Mouse (Mus musculus): ENCODE data around the gene Sirt7. TPM values are rescaled to one million over a fixed set of nuclear protein-coding genes. Genes with fewer than 3 reads are reported as not detected.

Gene Sirt7
- total RNA-seq, 4 experiments from 2014 or later = 2.6 to 4.5 (median 3.8) TPM

DNA sequence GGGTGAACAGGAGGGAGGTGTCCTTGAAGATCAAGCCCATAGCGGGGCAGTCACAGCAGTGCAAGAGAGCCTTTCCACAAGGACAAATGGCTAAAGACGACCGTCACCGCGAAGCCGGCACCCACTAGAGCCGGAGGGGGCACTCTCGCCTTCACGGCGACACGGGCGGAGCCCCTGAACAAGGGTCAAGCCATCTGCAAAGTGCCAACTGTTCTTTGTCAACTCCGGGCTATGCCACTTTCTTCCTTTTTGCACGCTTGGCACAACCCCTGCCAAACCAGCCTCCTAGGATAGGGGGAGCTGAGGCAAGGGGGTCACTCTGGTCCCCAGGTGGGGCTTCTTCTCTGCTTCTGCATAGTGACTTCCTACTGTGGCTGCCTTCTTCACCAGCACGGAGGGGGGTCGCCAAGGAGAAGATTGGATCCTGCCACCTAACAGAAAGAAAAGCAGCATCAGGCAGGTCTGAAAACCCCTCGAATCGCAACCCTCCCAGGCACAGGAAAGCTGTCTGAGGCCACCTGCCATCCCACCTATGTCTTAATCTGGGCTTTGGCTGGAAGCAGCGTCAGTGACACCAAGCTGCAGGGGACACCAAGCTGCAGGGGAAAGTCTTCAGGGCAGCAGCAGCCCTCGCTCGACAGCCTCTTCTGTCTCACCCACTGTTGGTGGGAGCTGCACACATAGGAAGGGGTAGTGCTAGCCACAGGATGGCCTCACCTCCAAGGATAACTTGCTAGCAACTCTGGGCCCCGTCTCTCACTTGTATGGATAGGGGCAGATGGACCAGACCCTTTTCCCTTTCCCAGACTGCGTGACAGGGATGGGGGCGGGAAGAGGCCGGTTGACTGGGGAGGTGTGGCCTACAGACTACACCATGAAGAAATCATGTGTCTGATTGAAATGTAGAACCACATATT, 6.2 kb downstream of the Sirt7 start:
- no peak for DNase-seq (ENCODE audit: low spot score in 2 of 2)

DNA sequence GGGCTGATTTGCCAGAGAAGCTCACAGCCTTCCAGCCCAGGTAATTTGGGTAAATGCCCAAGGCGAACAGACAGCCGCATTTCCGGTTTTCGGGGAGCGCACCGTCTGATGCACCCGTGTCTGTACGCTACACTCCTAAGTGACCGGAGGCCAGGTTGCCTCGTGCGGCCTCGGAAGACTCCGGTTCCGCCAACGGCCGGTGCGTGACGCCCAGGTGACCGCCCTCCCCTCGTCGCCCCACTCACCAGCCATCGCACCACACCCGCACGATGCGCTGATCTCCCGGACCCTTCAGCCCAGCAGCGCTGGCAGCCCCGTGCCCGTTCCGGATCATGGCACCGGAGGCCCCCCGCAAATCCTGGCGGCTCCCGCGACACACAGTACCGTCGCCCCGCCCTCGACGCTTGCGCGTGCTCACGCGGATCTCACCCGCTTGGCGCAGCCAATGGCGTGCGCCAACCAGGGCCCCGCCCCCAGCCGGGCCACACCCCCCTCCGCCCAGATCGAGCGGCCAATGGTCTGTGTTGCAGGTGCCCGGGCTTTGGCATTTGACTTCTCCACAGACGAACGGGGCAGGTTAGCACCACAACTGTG, 7.4 kb downstream of the Sirt7 start, which contains the start of gene Pcyt2:
Pcyt2 (minus strand) TSS at position 418 of the 594 bp plus-strand sequence.
- peak; percentile 89 to 93 for DNase-seq (ENCODE audit: low spot score in 2 of 2)

DNA sequence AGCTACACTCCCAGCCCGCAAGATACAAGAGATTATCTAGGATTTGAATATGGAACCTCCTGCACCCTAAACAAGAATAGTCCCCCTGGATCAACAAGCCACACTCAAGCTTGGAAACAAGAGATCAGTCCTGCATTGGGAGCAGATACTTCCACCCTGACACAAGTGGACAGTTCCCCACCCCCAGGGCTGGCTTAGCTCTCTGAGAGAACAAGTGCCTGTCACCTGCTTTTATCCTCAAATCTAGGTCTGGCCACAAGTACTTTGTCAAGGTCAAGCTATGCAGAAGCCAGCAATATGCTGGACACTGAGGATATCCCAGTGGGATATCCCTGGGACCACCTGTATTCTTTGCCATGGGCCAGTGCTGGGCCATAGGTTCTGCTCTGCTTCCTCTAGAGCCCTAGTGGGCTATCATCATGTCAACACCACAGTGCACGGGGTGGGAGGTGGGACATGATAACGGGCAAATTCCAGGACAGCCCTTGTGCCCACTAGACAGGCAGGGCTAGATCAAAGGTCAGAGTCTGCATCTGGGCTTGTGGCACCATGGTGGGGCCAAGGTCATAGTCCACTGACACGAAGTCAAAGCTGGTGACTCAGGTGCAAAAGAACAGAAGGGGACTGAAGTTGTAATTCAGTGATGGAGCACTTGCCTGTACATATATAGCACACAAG, 8.3 kb downstream of the Sirt7 start:
- no peak for DNase-seq (ENCODE audit: low spot score in 2 of 2)

DNA sequence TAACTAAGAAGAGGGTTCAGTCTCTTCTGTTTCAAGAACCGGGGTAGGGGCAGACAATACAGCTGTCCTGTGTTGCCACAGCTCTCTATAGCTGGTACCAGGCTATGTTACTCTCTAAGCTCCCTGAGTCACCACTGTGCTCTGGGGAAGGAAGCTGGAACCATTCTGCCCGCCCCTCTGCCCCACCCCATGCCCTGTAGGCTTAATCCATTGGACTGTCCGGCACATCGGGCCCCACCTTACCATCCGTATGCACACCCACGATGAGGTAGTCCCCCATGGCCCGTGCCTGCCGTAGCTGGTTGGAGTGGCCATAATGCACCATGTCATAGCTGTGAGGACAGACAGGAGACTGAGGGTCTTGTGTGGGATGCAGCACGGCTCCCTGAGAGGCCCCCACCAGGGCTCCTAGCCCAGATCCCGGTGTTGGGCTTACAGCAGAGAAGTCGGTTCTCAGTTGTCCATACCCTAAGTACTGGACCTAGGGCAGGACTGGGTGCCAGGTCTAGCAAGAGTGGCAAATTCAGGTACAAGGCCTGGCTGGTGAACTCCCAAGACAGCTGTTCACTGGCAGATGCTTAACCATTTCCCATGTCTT, 9.3 kb downstream of the Sirt7 start:
- no peak for DNase-seq (ENCODE audit: low spot score in 2 of 2)

DNA sequence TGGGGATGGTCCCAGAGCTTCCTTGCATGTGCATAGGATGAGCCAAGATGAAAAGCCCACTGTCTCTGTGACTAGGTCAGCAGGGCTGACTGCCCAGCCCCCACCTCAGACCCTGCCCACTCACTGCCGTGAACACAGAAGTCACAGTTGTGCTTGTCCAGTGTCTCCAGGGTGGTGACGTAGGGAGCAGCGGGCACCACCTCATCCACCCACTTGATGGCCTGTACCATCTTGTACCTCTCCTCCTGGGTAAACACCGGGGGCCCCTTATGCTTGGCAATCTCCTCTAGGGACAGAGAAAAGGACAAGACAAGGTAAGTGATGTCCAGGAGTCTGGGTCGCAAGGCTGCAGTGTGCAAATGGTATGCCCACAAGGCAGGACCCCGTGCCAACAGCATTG, 9.9 kb downstream of the Sirt7 start:
- DNase-seq (ENCODE audit: low spot score in 2 of 2) = no peak

DNA sequence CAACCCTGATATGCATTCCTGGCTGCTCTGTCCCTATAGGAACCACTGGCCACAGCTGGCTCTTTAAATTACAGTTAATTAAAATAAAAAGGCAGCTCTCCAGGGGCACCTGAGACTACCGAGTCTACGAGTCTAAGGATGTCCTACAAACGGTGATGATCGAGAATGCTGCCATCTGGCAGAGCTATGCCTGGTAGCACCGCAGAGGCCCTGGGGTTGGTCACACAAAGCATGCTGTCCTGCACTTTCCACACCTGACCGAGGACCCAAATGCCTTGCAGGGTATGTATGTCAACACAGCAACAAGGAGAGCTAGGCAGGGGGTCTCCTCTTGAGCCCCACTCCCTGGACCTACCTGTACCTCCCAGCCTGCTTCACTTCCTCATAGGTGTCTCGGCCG, 11.1 kb downstream of the Sirt7 start:
- DNase-seq (ENCODE audit: low spot score in 2 of 2) = no peak

DNA sequence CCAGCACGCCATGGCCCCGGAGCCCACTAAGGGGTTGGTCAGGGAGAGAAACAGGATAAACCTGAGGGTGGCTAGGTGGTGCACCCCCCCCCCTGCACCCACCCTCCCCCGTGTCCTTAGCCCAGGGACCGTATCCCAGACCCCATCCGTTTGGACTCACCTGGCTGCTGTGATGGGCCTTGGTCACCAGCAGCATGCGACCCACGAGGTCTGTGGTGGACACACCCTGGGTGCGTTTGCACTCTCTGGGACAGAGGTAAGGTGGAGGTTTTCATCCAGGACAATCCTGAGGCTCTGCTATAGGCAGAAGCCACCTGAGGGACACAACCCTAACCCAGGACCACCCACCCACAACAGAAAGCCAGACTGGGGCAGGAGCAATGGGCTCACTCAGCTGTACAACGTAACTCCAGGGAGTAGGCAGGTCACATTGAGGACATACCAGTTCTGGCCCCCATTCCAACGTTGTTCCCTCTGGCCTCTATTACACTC, 11.5 kb downstream of the Sirt7 start:
- DNase-seq (ENCODE audit: low spot score in 2 of 2) = no peak

DNA sequence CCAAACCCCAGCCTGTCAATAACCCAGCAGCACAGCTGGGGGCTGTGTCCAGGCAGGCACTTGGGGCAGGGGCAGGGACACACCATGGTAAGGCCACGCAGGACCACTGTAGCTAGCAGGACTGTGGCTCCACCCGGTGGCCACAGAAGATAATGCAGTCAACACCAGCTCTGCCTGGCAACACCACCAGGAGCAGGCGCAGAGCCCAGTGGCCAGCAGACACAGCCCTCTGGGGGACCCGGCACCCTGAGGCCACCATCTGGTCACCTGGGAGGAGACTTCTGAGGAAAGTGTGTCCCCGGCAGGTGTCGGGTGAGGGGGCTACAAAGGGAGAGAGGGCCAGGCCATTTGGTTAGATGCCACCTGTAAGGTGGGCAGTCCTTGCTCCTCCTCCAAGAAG, 12.3 kb downstream of the Sirt7 start:
- DNase-seq (ENCODE audit: low spot score in 2 of 2) = peak; percentile 72 to 77

DNA sequence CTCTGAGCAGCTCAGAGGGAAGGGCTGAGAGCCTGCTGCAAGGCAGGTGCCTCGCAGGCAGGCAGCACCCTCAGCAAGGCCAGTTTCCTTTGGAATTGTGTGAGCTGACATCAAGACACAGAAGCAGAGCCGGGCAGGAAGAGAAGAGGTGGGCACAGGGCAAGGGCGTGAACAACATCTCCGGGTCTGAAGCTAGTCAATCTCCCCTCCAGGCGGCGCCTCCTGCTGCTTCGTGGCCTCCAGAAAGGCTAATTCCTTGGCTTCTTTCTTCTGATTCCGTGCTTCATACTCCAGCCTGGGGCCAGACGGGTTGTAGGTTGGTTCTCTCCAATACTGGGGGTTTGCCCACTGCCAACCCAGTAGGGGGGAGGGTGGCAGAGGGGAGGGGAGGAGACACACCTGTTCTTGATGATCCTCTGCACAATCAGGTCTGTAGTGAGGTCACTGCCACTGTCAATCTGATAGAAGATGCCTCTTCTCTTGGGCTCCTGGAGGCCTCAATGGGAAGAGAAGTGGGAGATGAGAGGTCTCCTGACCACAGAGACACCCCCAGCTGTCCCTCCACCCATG, 14.5 kb downstream of the Sirt7 start:
- no peak for DNase-seq (ENCODE audit: low spot score in 2 of 2)

DNA sequence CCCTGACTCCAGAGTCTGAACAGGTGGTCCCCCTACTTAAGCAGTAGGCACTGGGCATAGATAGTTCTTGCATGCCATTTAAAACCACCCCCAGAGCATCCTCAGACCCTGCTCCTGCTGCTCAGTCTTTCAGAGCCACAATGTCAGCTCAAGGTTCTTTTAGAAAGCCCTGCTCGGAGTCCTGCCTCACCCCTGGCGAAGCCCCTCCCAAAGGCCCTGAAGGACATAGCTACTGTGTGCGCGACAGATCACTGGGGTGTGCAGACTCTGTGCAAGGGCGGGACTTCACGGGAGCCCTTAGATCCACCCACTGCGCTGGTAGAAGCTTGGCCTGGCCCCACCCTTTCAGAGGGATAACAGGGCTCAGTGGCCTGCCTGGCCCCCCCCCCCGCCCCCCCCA, 15.8 kb downstream of the Sirt7 start:
- DNase-seq (ENCODE audit: low spot score in 2 of 2) = no peak

DNA sequence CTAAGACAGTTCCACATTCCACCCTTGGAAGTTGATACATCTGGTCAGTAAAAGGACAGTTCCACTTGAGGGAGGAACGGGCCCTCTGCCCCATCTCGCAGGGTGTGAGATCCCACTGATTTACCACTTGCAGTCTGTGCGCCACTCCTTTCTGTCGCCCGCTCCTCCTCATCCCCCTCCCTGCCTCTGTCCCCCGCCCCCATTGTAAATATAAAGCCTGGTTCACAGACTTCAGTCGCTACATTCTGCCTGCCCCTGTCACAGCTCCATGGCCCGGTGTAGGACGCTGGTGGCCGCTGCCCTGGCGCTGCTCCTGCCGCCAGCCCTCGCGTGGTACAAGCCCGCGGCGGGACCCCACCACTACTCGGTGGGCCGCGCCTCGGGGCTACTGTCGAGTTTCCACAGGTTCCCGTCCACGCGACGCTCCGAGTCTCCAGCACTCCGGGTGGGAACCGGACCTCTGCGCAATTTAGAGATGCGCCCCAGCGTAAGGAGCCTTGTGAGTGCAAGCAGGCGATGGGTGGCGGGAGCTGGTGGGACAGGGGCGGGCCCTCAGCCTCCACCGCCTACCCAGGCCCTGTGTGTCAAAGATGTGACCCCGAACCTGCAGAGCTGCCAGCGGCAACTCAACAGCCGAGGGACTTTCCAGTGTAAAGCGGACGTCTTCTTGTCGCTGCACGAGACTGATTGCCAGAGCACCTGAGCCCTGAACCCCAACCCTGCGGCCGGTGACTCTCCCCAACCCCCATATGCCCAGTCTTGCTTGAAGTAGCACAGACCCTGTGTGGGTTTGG, 16.6 kb downstream of the Sirt7 start, which contains the start of gene Npb:
Npb (plus strand) TSS at position 237 of the 794 bp plus-strand sequence.
- DNase-seq (ENCODE audit: low spot score in 2 of 2) = no peak

DNA sequence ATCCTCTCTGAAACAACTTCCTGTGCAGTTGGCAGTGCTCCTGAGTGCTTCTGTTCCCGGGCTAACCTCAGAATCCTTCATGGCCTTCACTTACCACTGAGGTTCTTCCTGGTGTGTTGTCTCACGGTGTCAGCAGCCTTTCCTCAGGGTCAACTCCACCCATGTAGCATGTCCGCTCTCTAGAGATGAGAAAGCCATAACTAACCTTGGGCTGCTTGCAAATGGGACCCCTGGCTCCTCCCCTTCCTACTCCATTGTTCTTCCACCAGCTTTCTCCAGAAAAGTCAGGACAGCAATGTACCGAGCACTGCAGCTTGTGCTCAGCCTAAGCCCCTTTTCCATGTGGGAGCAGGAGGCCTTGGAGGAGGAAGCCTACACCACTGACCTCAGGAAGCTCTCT, 18.3 kb downstream of the Sirt7 start:
- no peak for DNase-seq (ENCODE audit: low spot score in 2 of 2)

DNA sequence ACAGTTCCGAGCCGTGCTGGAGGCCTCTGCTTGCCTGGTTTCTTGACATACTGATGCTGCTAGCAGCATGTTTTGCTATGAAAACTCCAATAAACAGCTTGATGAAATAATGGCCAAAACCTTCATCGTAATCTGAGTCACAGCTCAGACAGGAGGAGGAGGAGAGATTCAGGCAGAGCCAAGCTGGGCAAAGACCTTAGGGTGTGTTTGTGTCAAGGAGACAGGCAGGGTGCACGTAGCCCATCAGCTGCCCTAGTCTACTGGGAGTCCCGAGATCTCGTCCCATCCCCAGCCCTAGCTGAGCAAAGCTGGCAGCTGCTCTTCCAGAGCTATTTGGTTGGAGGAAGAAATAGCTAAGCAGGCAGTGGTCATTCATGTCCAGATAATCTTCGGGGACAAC, 19.4 kb downstream of the Sirt7 start:
- DNase-seq (ENCODE audit: low spot score in 2 of 2) = no peak

DNA sequence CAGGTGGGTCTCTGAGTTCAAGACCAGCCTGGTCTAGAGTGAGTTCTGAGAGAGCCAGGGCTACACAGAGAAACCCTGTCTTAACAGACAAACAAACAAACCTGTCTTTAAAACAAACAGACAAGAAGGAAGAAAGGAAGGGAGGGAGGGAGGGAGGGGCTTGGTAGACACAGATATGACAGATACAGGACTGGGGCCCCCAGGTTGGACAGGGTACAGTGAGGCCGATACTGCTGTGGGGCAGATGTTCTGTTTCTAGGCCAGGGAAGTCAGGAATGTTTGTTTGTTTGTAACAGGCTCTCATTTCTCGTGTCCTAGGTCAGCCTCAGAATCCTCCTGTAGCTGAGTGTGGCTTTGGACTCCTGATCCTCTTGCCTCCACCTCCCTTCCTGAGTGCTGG, 21.5 kb downstream of the Sirt7 start:
- no peak for DNase-seq (ENCODE audit: low spot score in 2 of 2)

DNA sequence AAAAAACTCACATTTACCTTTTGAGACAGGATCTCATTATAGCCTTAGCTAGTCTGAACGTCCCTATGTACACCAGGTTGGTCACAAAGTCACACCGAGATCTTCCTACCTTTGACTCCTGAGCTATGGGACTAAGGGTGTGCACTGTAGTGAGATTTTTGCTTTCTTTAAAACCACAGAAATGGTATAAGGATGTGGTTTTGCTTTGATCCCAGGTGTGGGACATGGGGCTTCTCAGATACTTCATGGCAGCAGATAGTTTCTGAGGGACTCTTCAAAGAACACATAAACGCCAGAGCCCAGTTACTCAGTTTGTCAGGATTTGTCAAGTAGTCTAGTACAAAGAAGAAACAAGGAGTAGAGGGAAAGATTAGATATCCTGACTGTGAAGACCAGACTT, 24.3 kb downstream of the Sirt7 start:
- no peak for DNase-seq (ENCODE audit: low spot score in 2 of 2)

DNA sequence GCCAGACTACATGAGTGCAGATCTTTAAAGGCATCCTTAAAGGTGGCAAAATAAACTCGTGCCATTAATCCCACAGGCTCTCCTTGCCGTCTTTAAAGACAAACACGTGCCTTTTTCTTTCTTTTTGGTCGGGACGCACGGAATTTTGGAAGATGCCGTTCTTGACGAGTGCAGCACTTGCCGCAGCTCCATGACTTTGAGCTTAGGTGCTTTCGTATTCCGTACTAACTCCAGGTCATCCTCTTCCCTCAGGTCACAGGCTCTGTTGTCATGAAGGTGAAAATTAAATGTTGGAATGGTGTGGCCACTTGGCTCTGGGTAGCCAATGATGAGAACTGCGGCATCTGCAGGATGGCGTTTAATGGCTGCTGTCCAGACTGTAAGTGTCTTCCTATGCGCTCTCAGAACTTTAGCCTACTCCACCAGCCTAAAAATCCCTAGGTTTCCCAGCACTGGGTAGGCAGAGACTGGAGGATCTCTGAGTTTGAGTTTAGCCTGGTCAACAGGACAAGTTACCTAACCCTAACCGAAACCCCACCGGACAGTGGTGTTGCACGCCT, 26.0 kb downstream of the Sirt7 start:
- no peak for DNase-seq (ENCODE audit: low spot score in 2 of 2)

DNA sequence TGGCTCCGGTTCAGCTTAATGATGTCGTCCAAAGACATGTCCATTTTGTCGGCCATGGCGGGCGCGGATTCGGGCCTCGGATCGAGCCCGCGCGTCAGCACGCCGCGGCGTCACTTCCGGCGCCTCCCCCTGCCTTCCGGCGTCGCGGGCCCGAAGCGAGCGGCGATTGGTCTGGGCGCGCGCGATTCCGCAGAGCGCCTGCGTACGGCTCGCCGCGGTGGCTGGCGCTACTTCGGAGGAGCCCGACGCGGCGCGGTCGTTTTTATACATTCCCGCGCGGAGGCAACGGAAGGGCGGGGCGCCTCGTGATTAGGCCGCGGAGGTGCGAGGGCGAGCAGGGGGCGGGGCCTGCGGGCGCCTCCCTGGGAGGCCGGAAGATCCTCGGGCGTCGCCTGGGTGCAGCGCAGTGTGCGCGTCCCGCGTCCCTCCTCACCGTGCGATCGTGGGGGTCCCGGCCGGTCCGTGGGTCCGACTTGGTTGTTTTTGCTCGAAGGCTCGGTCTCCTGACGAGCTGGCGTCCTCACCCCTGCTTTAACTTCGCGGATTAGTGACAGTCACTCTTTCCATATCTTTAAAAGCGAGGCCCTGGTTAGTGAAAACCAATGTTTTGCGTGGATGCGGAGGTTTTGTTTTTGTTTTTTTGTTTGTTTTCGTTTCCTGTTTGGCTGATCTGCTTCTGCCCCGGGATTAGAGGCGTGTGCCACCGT, 26.6 kb downstream of the Sirt7 start, which contains the start of the genes Alyref and Anapc11:
Alyref (minus strand) TSS at position 83 of the 707 bp plus-strand sequence.
Anapc11 (plus strand) TSS at position 139 of the 707 bp plus-strand sequence.
- DNase-seq (ENCODE audit: low spot score in 2 of 2) = peak; percentile 82 to 88

DNA sequence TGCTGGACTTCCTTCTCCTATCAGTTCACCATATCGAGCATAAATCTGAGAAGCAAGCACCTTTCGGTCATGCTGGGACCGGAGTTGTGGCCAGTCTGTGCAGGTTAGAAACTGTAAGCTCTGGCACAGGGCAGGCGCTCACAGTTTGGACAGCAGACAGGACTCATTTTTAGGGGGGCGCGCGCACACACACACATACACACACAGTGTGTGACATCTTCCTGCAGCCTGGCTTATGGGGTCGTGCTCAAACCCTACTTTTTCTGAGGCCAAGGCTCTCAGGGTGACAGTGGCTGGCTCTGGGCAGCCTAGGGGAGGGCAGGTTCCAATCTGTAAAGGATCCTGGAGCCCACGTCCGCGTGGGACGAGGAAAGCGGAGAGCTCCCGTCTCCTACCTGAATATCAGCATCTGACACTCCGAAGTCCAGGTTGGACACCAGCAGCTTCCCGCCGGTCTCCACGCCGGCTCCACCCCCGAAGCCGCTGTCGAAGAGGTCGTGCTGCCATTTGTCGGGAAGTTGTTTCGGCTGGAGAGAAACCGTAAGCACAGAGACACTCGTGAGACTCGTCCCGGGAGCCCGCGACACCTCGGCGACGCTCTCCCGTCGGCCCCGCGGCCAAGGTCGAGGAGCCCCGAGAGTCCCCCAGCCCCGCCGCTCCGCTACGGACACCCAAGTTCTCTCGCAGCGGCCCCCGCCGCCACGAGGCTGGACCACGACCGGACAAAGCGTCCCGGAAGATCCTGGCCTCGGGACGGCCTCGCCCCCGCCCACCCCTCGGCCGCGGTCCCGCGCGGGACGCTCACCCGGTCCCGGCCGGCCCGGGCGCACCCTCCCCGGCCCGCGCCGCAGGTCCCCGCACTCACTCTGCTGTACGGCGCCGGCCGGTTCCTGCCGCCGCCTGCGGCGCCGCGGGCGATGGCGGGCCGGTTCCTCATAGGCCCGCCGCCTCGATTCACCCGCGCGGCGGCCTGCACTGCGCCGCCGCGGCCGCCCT, 27.5 kb downstream of the Sirt7 start:
- DNase-seq (ENCODE audit: low spot score in 2 of 2) = no peak

Measured in gastrocnemius, adult 8-10 months (tissue).